Mouse (Mus musculus): ENCODE measurements around the gene Chrna4. TPM values are rescaled to one million over a fixed set of nuclear protein-coding genes. Genes with fewer than 3 reads are reported as not detected.

Gene Chrna4
- polyA plus RNA-seq (2012; rRNA removed), result 0.06 and 0.25 TPM in 2 replicates

GRCm38 (mm10) chr2:181043437-181043836 lies at the start of gene Chrna4:
TSS of gene Chrna4 (minus strand) at chr2:181043546.

GRCm38 (mm10) chr2:180986449-180986848 lies 56.9 kb downstream of the Chrna4 start, which contains the start of gene Col20a1:
TSS of gene Col20a1 (plus strand) at chr2:180986535.

Other genes starting within 250 kb of the Chrna4 start
- 19.5 and 22.9 TPM in 2 replicates for gene Ythdf1, start 122.6 kb downstream of the Chrna4 start, polyA plus RNA-seq (2012; rRNA removed)
- not detected in 2 replicates for gene Birc7, start 114.5 kb downstream of the Chrna4 start, polyA plus RNA-seq (2012; rRNA removed)
- 5.8 and 8.6 TPM in 2 replicates for gene Nkain4, start 88.8 kb downstream of the Chrna4 start, polyA plus RNA-seq (2012; rRNA removed)
- gene Arfgap1, start 76.3 kb downstream of the Chrna4 start, polyA plus RNA-seq (2012; rRNA removed), result 59.6 and 62.9 TPM in 2 replicates
- gene Col20a1, start 57.0 kb downstream of the Chrna4 start, polyA plus RNA-seq (2012; rRNA removed), result 4.1 and 4.6 TPM in 2 replicates
- gene Kcnq2, start 91.8 kb upstream of the Chrna4 start, polyA plus RNA-seq (2012; rRNA removed), result 1.1 and 1.4 TPM in 2 replicates
- gene Eef1a2, start 113.5 kb upstream of the Chrna4 start, polyA plus RNA-seq (2012; rRNA removed), result 8.8 and 9.5 TPM in 2 replicates
- gene Ppdpf, start 143.7 kb upstream of the Chrna4 start, polyA plus RNA-seq (2012; rRNA removed), result 223 and 266 TPM in 2 replicates
- 4.5 and 7.2 TPM in 2 replicates for gene Ptk6, start 159.2 kb upstream of the Chrna4 start, polyA plus RNA-seq (2012; rRNA removed)
- 1.2 and 1.5 TPM in 2 replicates for gene Srms, start 169.6 kb upstream of the Chrna4 start, polyA plus RNA-seq (2012; rRNA removed)
- 0.35 and 0.61 TPM in 2 replicates for gene Fndc11, start 176.5 kb upstream of the Chrna4 start, polyA plus RNA-seq (2012; rRNA removed)
- 45.2 and 46.9 TPM in 2 replicates for gene Helz2, start 198.5 kb upstream of the Chrna4 start, polyA plus RNA-seq (2012; rRNA removed)
- gene Gmeb2, start 244.5 kb upstream of the Chrna4 start, polyA plus RNA-seq (2012; rRNA removed), result 32.6 and 34.0 TPM in 2 replicates